Mouse (Mus musculus): Measurements from ENCODE around the gene Folr1.
A peak's percentile ranks its signal among the peaks of the same experiment; 100 is the strongest.

Gene Folr1

GRCm38 (mm10) chr7:101870629-101871028 lies at the start of gene Folr1:
Folr1 (minus strand) TSS chr7:101870788.
- no peak for DNase-seq (ENCODE audit: low spot score in 2 of 2)

DNA sequence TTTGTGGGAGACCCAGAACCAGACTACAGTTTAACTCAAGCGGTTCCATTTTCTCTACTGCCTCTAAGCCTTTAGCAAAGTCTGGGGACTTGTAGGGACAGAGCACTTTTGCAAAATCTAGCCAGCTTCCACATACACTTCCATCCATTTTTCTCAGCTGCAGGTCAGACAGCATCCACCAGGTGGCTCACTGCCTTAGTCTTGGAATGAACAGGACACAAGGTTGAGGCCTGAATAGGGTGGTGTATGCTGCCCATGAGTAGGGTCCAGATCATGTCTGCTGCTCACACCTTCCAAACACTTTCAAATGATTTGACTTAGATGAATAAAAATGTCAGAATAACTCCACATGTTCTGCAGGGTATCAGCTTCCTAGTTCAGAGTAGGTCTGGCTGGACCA lies 47.5 kb upstream of the Folr1 start:
- peak in 1 of 2 experiments; percentile 49 for DNase-seq (ENCODE audit: low spot score in 2 of 2)

DNA sequence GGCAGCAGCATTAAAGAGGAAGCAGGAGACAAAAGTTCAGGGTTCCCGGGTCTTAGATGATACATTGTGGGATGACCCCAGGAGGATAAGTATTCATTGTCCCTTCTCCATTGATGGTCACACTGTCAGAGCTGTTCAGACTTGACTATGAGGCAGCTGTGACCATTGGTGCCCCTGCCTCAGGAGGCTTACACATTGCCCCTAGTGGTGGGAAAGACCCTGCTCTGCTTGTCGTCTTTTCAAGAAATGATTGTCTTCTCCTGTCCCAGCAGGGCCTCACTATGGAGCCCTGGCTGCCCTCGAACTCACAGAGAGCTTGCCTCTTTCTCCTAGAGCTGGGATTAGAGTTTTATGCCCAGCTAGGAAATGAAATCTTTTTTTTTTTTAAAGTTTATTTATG lies 41.4 kb upstream of the Folr1 start:
- no peak for DNase-seq (ENCODE audit: low spot score in 2 of 2)

- DNase-seq (ENCODE audit: low spot score in 2 of 2): no peak
Observed at GRCm38 (mm10) chr7:101910138-101910537, 39.5 kb upstream of the Folr1 start.

DNA sequence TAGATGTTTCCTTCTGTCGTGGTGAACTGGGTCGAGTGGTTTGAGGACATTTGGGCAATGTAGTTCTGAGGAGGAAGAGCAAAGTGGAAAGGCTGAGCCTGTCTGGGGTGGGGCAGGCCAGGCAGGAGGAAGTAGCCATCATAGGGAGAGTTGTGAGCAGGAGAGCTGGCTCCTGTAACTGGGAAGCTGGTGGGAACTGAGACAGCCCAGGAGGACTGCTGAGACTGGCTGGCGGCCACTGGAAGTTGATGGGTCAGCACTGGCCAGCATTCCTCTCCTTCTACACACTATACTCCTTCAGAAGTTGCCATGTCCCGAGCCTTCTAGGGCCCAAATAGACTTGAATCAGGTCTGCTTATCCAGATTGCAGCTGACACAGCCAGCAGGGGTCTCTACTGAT lies 37.8 kb upstream of the Folr1 start:
- no peak for DNase-seq (ENCODE audit: low spot score in 2 of 2)

DNA sequence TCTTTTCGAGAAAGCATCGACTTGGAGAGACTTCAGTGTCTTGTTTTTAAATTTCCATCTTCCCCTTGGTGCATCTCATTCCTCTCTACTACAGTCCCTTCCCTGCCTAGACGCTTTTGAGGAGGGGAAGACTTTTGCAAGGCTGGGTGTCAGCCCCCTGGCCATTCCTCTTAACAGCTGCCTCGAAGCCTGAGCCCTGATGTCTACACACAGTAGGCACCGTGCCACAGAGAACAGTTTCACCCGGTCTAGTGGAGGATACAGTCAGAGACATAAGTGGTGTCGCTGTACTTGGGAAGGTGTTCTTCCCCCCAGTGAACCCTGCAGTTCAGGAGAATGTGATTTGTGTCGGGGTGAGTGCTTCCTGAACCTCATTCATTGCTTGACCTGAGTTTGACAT lies 36.1 kb upstream of the Folr1 start:
- DNase-seq (ENCODE audit: low spot score in 2 of 2): no peak

DNA sequence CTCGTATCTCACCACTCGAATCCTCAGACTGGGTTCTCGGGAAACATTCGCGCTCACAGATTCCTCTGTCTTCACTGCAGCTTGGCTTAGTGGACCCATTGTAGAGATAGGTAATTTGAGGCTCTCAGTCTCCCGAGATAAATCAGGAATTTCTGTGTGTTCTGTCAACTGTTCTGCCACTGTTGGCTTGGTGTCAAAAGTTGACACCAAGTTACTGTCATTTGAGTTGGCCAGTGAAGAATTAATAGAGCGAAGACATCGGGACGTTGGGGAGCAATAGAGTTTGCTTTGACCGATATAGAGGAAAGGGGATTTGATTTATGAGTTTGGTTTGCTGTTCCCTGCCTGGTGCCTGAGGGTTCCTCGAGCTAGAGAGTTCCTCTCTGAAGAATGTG lies 35.7 kb upstream of the Folr1 start, which contains the start of gene Tomt:
Gene Tomt (minus strand): TSS at position 73 of the 395 bp plus-strand sequence.
- DNase-seq (ENCODE audit: low spot score in 2 of 2): no peak

DNA sequence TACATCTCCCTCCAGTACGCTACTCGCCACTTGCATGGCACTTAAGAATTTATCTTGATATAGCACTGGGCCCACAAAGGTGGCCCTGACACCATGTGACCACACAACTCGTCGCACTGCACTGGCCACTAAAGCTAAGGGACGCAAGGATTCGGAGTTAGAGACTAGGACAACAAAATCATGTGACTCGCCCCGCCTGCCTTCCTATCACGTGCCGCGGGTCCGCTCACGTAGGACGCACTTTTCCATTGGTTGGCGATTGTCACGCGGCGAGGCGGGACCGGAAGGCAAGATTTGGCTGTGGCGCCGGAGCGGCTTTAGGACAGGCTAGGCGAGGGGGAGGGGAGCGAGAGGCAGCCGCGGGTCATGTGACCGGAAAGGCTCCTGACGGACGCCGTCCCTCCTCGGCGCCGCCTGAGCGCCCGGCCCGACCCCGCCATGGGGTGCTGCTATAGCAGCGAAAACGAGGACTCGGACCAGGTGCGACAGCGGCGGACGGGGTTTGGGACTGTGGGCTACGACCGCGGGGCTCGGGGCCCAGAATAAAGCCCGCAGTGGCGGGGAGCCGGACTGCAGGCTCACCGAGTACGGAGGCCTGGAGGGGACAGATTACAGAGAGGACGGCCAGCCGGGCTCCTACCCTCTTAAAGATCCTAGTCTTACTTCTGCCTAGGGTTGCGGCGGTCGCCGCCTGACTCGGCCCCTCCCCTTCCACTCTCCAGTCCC lies 35.1 kb upstream of the Folr1 start, which contains the start of gene Lamtor1:
Gene Lamtor1 (plus strand): TSS at position 344 of the 726 bp plus-strand sequence.
- peak; percentile 96 to 98 for DNase-seq (ENCODE audit: low spot score in 2 of 2)

DNA sequence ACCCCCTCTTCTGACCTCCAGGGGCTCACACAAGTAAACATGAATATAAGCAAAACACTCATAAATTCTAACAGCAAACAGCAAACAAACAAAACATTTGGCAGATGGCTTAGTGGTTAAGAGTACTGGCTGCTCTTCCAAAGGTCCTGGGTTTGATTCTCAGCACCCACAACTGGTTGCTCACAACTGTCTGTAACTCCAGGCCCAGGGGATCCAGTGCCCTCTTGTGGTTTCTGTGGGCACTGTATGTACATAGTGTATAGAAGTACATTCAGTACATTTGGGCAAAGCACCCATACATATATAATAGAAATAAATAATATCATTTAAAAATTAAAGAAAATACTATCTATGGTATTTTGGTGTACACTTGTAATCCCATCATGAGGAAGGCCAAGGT lies 32.3 kb upstream of the Folr1 start:
- DNase-seq (ENCODE audit: low spot score in 2 of 2): no peak

GRCm38 (mm10) chr7:101901969-101902368 lies 31.4 kb upstream of the Folr1 start:
- no peak for DNase-seq (ENCODE audit: low spot score in 2 of 2)

- DNase-seq (ENCODE audit: low spot score in 2 of 2): no peak
Observed at GRCm38 (mm10) chr7:101900331-101901097, 29.9 kb upstream of the Folr1 start.

GRCm38 (mm10) chr7:101896104-101897066 lies 25.8 kb upstream of the Folr1 start:
- peak; percentile 90 to 92 for DNase-seq (ENCODE audit: low spot score in 2 of 2)

- no peak for DNase-seq (ENCODE audit: low spot score in 2 of 2)
Observed at GRCm38 (mm10) chr7:101895695-101896094, 25.1 kb upstream of the Folr1 start.

- no peak for DNase-seq (ENCODE audit: low spot score in 2 of 2)
Observed at GRCm38 (mm10) chr7:101888460-101888859, 17.9 kb upstream of the Folr1 start.

DNA sequence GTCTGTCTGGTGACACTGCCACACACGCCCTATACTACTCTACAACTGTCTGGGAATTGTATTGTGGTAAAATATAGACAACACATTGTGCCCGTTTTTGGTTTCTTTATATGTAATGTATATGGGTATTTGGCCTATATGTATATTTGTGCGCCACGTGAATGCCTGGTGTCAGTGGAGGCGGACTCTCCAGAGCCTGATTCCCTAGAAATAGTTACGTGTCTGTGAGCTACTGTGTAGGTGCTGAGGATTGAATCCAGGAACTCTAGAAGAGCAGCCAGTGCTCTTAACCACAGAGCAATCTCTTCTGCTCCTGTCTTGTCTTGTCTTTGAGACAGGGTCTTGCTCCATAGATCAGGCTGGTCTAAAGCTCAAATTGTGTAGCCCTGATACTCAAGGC lies 15.7 kb upstream of the Folr1 start:
- DNase-seq (ENCODE audit: low spot score in 2 of 2): no peak

DNA sequence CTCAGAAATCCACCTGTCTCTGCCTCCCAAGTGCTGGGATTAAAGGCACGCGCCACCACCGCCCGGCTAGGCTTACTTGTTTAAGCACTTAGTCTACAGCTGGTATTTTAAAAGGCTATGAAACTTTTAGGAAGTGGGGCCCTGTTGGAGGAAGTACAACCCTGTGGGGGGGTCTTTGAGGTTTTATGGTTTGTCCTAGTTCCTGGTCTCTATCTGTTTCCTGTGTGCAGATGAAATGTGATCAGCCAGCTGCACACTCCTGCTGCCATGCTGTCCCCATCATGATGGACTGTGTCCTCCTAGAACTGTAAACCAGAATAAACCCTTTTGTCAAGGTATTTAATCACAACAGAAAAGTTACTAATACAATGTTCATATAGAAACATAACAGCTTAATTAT lies 13.6 kb upstream of the Folr1 start:
- no peak for DNase-seq (ENCODE audit: low spot score in 2 of 2)

DNA sequence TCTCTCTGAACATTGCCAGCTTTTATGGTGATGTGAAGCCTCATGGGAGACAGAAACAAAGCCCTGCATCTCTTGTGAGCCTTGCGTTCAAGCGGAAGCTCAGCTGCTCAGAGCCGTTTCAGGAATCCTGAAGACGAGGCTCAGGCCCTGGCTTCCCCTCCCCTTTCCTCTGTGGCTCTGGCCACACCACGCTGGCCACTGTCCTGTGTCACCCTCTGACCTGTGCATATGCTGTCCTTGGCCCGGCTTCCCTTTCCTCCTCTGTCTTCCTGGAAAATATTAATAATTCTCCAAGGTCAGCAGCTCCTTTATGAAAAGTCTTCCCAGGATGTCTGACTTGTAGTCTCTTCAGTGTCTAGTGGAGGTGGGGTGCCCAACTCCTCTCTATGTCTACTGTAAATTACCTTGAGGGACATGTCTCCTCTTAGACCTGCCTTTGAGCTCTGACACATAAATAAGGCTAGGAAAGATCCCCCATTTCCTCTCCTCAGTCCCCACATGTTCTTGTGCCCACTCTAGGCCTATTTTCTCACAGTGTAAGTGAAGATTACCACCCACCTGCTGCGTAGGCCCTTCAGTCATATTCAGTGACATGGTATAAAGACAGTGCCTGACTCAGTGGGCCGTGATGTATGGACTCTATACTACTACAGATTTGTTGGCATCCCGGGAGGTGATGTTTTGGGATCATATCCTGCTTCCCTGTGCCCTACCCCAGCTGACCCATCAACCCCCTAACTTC lies 12.0 kb upstream of the Folr1 start:
- DNase-seq (ENCODE audit: low spot score in 2 of 2): no peak

- DNase-seq (ENCODE audit: low spot score in 2 of 2): no peak
Observed at GRCm38 (mm10) chr7:101880855-101881254, 10.3 kb upstream of the Folr1 start.

DNA sequence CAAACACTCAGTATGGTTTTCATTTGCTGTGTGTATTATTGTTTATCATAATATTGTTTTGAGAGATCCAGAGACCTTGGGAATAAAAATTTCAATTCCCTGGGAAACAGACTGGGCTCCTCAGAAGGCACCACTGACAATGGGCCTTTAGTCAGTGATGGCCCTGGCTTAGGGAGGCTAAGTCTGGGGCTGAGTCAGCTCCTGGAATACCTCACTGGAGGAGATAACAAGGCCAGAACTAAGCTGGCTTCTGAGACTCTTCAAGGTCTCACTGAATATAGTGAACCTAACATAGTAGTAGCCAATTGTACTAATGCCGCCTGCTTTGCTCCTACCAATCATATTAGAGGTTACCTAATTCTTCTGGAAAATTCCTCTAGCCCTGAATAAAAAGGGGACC lies 5.4 kb upstream of the Folr1 start:
- no peak for DNase-seq (ENCODE audit: low spot score in 2 of 2)

DNA sequence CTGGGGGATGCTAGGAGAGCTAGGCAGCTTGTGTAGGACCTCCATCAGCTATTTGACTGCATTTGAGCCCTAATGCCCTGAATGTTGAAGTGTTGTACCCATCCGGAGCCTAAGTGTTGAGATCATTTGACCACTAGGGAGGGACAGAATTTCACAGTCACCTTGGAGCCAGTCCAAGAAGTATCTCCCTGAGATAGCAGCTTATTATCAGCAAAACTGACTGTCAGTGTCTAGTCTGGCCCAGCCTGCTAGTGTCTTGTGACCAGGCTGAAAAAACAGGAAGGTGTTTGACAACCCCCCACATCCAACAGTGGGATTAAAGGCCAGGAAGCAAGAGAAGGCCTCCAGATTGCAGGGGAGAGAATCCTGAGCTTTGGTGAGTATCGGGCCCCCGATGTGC lies 708 bp upstream of the Folr1 start:
- no peak for DNase-seq (ENCODE audit: low spot score in 2 of 2)

GRCm38 (mm10) chr7:101869163-101869500 lies 1.5 kb downstream of the Folr1 start:
- no peak for DNase-seq (ENCODE audit: low spot score in 2 of 2)

Measured in spleen, postnatal 14 days (tissue).